Mouse (Mus musculus): ENCODE measurements at regions not wholly inside any gene's neighbourhood (a gene's known extent, or its start where the extent isn't known, plus 50 kb on each side); places are given as distances from the start of the nearest gene placed in this dataset.

- H3K9me3 ChIP-seq (ENCODE audit: control insufficient read depth): no peaks in the 10 kb centered on the region
- no peak for ATAC-seq
- H3K4me2 ChIP-seq (replicated peaks; ENCODE audit: low read depth): no peak overlapping the region
- H3K4me1 ChIP-seq (replicated peaks; ENCODE audit: control insufficient read depth, insufficient read depth, low read length): no peaks in the 10 kb centered on the region
- TF ChIP-seq CTCF (IDR thresholded peaks at IDR 0.05; ENCODE audit: low read depth): no peak
- H3K36me3 ChIP-seq (ENCODE audit: control insufficient read depth, insufficient read depth): no peaks in the 10 kb centered on the region
- no peaks in the 10 kb centered on the region for H3K27me3 ChIP-seq (replicated peaks; ENCODE audit: control insufficient read depth, insufficient read depth, low read length)
- H3K27ac ChIP-seq (ENCODE audit: low read depth, low read length): no peak overlapping the region
- no peak overlapping the region for H3K9ac ChIP-seq (ENCODE audit: low read depth, low read length)
- no peak overlapping the region for H3K4me3 ChIP-seq (ENCODE audit: low read depth, low read length)
These were observed 426.9 kb downstream of the Sorl1 start for GRCm38 (mm10) chr9:41697160-41697559.

GRCm38 (mm10) chr9:41682911-41683310 lies 441.2 kb downstream of the Sorl1 start:
- Histone ChIP-seq H3K4me3 (ENCODE audit: low read depth, low read length) (no peak overlapping the region), H3K9ac (ENCODE audit: low read depth, low read length) (no peak overlapping the region), H3K4me2 (replicated peaks; ENCODE audit: low read depth) (no peak overlapping the region), H3K36me3 (ENCODE audit: control insufficient read depth, insufficient read depth) (no peaks in the 10 kb centered on the region), H3K27me3 (replicated peaks; ENCODE audit: control insufficient read depth, insufficient read depth, low read length) (no peaks in the 10 kb centered on the region), H3K4me1 (replicated peaks; ENCODE audit: control insufficient read depth, insufficient read depth, low read length) (no peaks in the 10 kb centered on the region), H3K9me3 (ENCODE audit: control insufficient read depth) (no peaks in the 10 kb centered on the region), H3K27ac (ENCODE audit: low read depth, low read length) (no peak overlapping the region)
- 59% methylated on average over 1 of the region's 1 CpGs for WGBS
- TF ChIP-seq CTCF (IDR thresholded peaks at IDR 0.05; ENCODE audit: low read depth): no peak
- no peak for ATAC-seq

GRCm38 (mm10) chr9:41675656-41676055 lies 448.4 kb downstream of the Sorl1 start:
- TF ChIP-seq CTCF (IDR thresholded peaks at IDR 0.05; ENCODE audit: low read depth): no peak
- WGBS: 82% methylated on average over 2 of the region's 2 CpGs
- no peaks in the 10 kb centered on the region for H3K36me3 ChIP-seq (ENCODE audit: control insufficient read depth, insufficient read depth)

GRCm38 (mm10) chr9:41672958-41673357 lies 451.1 kb downstream of the Sorl1 start:
- no peak for ATAC-seq
- no peak overlapping the region for H3K4me2 ChIP-seq (replicated peaks; ENCODE audit: low read depth)
- H3K36me3 ChIP-seq (ENCODE audit: control insufficient read depth, insufficient read depth): no peaks in the 10 kb centered on the region
- no peaks in the 10 kb centered on the region for H3K27me3 ChIP-seq (replicated peaks; ENCODE audit: control insufficient read depth, insufficient read depth, low read length)
- WGBS: 81% methylated on average over 2 of the region's 2 CpGs
- no peak overlapping the region for H3K27ac ChIP-seq (ENCODE audit: low read depth, low read length)
- no peak overlapping the region for H3K9ac ChIP-seq (ENCODE audit: low read depth, low read length)
- H3K4me3 ChIP-seq (ENCODE audit: low read depth, low read length): no peak overlapping the region
- TF ChIP-seq CTCF (IDR thresholded peaks at IDR 0.05; ENCODE audit: low read depth): no peak
- no peaks in the 10 kb centered on the region for H3K4me1 ChIP-seq (replicated peaks; ENCODE audit: control insufficient read depth, insufficient read depth, low read length)
- no peaks in the 10 kb centered on the region for H3K9me3 ChIP-seq (ENCODE audit: control insufficient read depth)

More at GRCm38 (mm10) chr9:41675656-41676055, 448.4 kb downstream of the Sorl1 start:
- Histone ChIP-seq H3K4me3 (ENCODE audit: low read depth, low read length) (no peak overlapping the region), H3K27me3 (replicated peaks; ENCODE audit: control insufficient read depth, insufficient read depth, low read length) (no peaks in the 10 kb centered on the region), H3K27ac (ENCODE audit: low read depth, low read length) (no peak overlapping the region), H3K4me1 (replicated peaks; ENCODE audit: control insufficient read depth, insufficient read depth, low read length) (no peaks in the 10 kb centered on the region), H3K9me3 (ENCODE audit: control insufficient read depth) (no peaks in the 10 kb centered on the region), H3K4me2 (replicated peaks; ENCODE audit: low read depth) (no peak overlapping the region), H3K9ac (ENCODE audit: low read depth, low read length) (no peak overlapping the region)
- ATAC-seq: no peak

- H3K9ac ChIP-seq (ENCODE audit: low read depth, low read length): no peak overlapping the region
- WGBS: 75% methylated on average over 1 of the region's 1 CpGs
- no peaks in the 10 kb centered on the region for H3K4me1 ChIP-seq (replicated peaks; ENCODE audit: control insufficient read depth, insufficient read depth, low read length)
- no peaks in the 10 kb centered on the region for H3K27me3 ChIP-seq (replicated peaks; ENCODE audit: control insufficient read depth, insufficient read depth, low read length)
- H3K27ac ChIP-seq (ENCODE audit: low read depth, low read length): no peak overlapping the region
- no peak for ATAC-seq
- no peaks in the 10 kb centered on the region for H3K9me3 ChIP-seq (ENCODE audit: control insufficient read depth)
- no peak overlapping the region for H3K4me3 ChIP-seq (ENCODE audit: low read depth, low read length)
- TF ChIP-seq CTCF (IDR thresholded peaks at IDR 0.05; ENCODE audit: low read depth): no peak
- no peaks in the 10 kb centered on the region for H3K36me3 ChIP-seq (ENCODE audit: control insufficient read depth, insufficient read depth)
- no peak overlapping the region for H3K4me2 ChIP-seq (replicated peaks; ENCODE audit: low read depth)
These were observed 455.4 kb downstream of the Sorl1 start for GRCm38 (mm10) chr9:41668741-41669140.

- H3K4me3 ChIP-seq (ENCODE audit: low read depth, low read length): no peak overlapping the region
- no peak overlapping the region for H3K27ac ChIP-seq (ENCODE audit: low read depth, low read length)
- no peaks in the 10 kb centered on the region for H3K4me1 ChIP-seq (replicated peaks; ENCODE audit: control insufficient read depth, insufficient read depth, low read length)
- 70% methylated on average over 10 of the region's 10 CpGs for WGBS
- TF ChIP-seq CTCF (IDR thresholded peaks at IDR 0.05; ENCODE audit: low read depth): no peak
- no peak overlapping the region for H3K9ac ChIP-seq (ENCODE audit: low read depth, low read length)
- H3K36me3 ChIP-seq (ENCODE audit: control insufficient read depth, insufficient read depth): no peaks in the 10 kb centered on the region
- H3K4me2 ChIP-seq (replicated peaks; ENCODE audit: low read depth): no peak overlapping the region
- no peak for ATAC-seq
- H3K9me3 ChIP-seq (ENCODE audit: control insufficient read depth): no peaks in the 10 kb centered on the region
- H3K27me3 ChIP-seq (replicated peaks; ENCODE audit: control insufficient read depth, insufficient read depth, low read length): no peaks in the 10 kb centered on the region
These were observed 459.0 kb downstream of the Sorl1 start for GRCm38 (mm10) chr9:41665000-41665685.

GRCm38 (mm10) chr9:41660576-41660975 lies 463.5 kb downstream of the Sorl1 start:
- H3K4me3 ChIP-seq (ENCODE audit: low read depth, low read length): no peak overlapping the region
- no peak for ATAC-seq
- no peaks in the 10 kb centered on the region for H3K4me1 ChIP-seq (replicated peaks; ENCODE audit: control insufficient read depth, insufficient read depth, low read length)
- no peaks in the 10 kb centered on the region for H3K36me3 ChIP-seq (ENCODE audit: control insufficient read depth, insufficient read depth)
- H3K4me2 ChIP-seq (replicated peaks; ENCODE audit: low read depth): no peak overlapping the region
- no peak overlapping the region for H3K9ac ChIP-seq (ENCODE audit: low read depth, low read length)
- H3K27me3 ChIP-seq (replicated peaks; ENCODE audit: control insufficient read depth, insufficient read depth, low read length): no peaks in the 10 kb centered on the region
- 83% methylated on average over 5 of the region's 5 CpGs for WGBS
- H3K9me3 ChIP-seq (ENCODE audit: control insufficient read depth): no peaks in the 10 kb centered on the region
- no peak overlapping the region for H3K27ac ChIP-seq (ENCODE audit: low read depth, low read length)
- TF ChIP-seq CTCF (IDR thresholded peaks at IDR 0.05; ENCODE audit: low read depth): no peak
